Mouse (Mus musculus) T-helper 2 cell (primary cell): Measurements from ENCODE around the gene Cacna1c.

ENCODE experiments used
- in situ Hi-C: fragments of 300-600 bp; cut with MboI, MseI; formaldehyde crosslinking; loops from one replicate; pipeline ENCODE4 v1.15.1; 2025; ENCODE audit warnings: high pct_unique_total_duplicates

The Cacna1c gene

GRCm38 (mm10) chr6:119058461-119058860 is 137.8 kb downstream of the Cacna1c start:
- in situ Hi-C loops, result no loop called here

GRCm38 (mm10) chr6:119057076-119057479 is 139.1 kb downstream of the Cacna1c start:
- in situ Hi-C loops, result no loop called here

- in situ Hi-C loops, result no loop called here
These were observed 143.4 kb downstream of the Cacna1c start for GRCm38 (mm10) chr6:119052801-119053200.

- in situ Hi-C loops, result no loop called here
These were observed 143.9 kb downstream of the Cacna1c start for GRCm38 (mm10) chr6:119052366-119052765.

- in situ Hi-C loops, result no loop called here
These were observed 144.5 kb downstream of the Cacna1c start for GRCm38 (mm10) chr6:119051721-119052120.

- in situ Hi-C loops, result no loop called here
These were observed 148.9 kb downstream of the Cacna1c start for GRCm38 (mm10) chr6:119047340-119047739.

GRCm38 (mm10) chr6:119045498-119045897 is 150.7 kb downstream of the Cacna1c start:
- in situ Hi-C loops, result no loop called here

- in situ Hi-C loops, result no loop called here
These were observed 152.1 kb downstream of the Cacna1c start for GRCm38 (mm10) chr6:119044148-119044547.

- in situ Hi-C loops, result no loop called here
These were observed 153.4 kb downstream of the Cacna1c start for GRCm38 (mm10) chr6:119042803-119043202.

GRCm38 (mm10) chr6:119040961-119041360 is 155.3 kb downstream of the Cacna1c start:
- in situ Hi-C loops, result no loop called here

GRCm38 (mm10) chr6:119039815-119040214 is 156.4 kb downstream of the Cacna1c start:
- in situ Hi-C loops, result no loop called here

- in situ Hi-C loops, result no loop called here
These were observed 156.9 kb downstream of the Cacna1c start for GRCm38 (mm10) chr6:119039293-119039692.

GRCm38 (mm10) chr6:119037815-119038214 is 158.4 kb downstream of the Cacna1c start:
- in situ Hi-C loops, result no loop called here

GRCm38 (mm10) chr6:119037047-119037446 is 159.2 kb downstream of the Cacna1c start:
- in situ Hi-C loops, result no loop called here

- in situ Hi-C loops, result no loop called here
These were observed 160.9 kb downstream of the Cacna1c start for GRCm38 (mm10) chr6:119035361-119035760.

GRCm38 (mm10) chr6:119034947-119035346 is 161.3 kb downstream of the Cacna1c start:
- in situ Hi-C loops, result no loop called here

GRCm38 (mm10) chr6:119027880-119028279 is 168.3 kb downstream of the Cacna1c start:
- in situ Hi-C loops, result no loop called here

- in situ Hi-C loops, result no loop called here
These were observed 173.4 kb downstream of the Cacna1c start for GRCm38 (mm10) chr6:119022850-119023249.

GRCm38 (mm10) chr6:119021226-119021625 is 175.0 kb downstream of the Cacna1c start:
- in situ Hi-C loops, result no loop called here

GRCm38 (mm10) chr6:119018956-119019355 is 177.3 kb downstream of the Cacna1c start:
- in situ Hi-C loops, result no loop called here

- in situ Hi-C loops, result no loop called here
These were observed 178.0 kb downstream of the Cacna1c start for GRCm38 (mm10) chr6:119018256-119018655.

- in situ Hi-C loops, result no loop called here
These were observed 178.7 kb downstream of the Cacna1c start for GRCm38 (mm10) chr6:119017498-119017897.

GRCm38 (mm10) chr6:119015346-119015745 is 180.9 kb downstream of the Cacna1c start:
- in situ Hi-C loops, result no loop called here
